Mouse (Mus musculus): Measurements from ENCODE around the gene A030005L19Rik. TPM values are rescaled to one million over a fixed set of nuclear protein-coding genes. Genes with fewer than 3 reads are reported as not detected.

The A030005L19Rik gene
- total RNA-seq, 1 experiment from 2014 or later: not detected

Other genes starting within 250 kb of the A030005L19Rik start
- 127 and 128 TPM in 2 replicates for gene Mff, start 188.4 kb upstream of the A030005L19Rik start, total RNA-seq (2017)
- not detected in 2 replicates for gene Tm4sf20, start 144.9 kb upstream of the A030005L19Rik start, total RNA-seq (2017)
- not detected in 2 replicates for gene Gm47791, start 142.1 kb upstream of the A030005L19Rik start, total RNA-seq (2017)
- 55.2 and 59.5 TPM in 2 replicates for gene Agfg1, start 73.8 kb upstream of the A030005L19Rik start, total RNA-seq (2017)
- not detected in 2 replicates for gene A030014E15Rik, start 11.6 kb downstream of the A030005L19Rik start, total RNA-seq (2017)
- gene Gm6217, start 18.1 kb downstream of the A030005L19Rik start, total RNA-seq (2017): not detected in 2 replicates
- not detected in 2 replicates for gene A030003K21Rik, start 30.1 kb downstream of the A030005L19Rik start, total RNA-seq (2017)
- gene Gm7544, start 42.7 kb downstream of the A030005L19Rik start, total RNA-seq (2017): not detected in 2 replicates
- not detected in 2 replicates for gene Gm47955, start 47.0 kb downstream of the A030005L19Rik start, total RNA-seq (2017)
- gene Gm47959, start 87.2 kb downstream of the A030005L19Rik start, total RNA-seq (2017): not detected in 2 replicates
- not detected in 2 replicates for gene Slc19a3, start 125.1 kb downstream of the A030005L19Rik start, total RNA-seq (2017)
- gene Krtap28-10, start 129.2 kb downstream of the A030005L19Rik start, total RNA-seq (2017): not detected in 2 replicates
- not detected in 2 replicates for gene Gm47969, start 131.6 kb downstream of the A030005L19Rik start, total RNA-seq (2017)
- not detected in 2 replicates for gene A030005K14Rik, start 146.1 kb downstream of the A030005L19Rik start, total RNA-seq (2017)
- gene Krtap28-13, start 147.6 kb downstream of the A030005L19Rik start, total RNA-seq (2017): not detected in 2 replicates
- gene Ccl20, start 203.4 kb downstream of the A030005L19Rik start, total RNA-seq (2017): not detected in 2 replicates
- gene Daw1, start 246.4 kb downstream of the A030005L19Rik start, total RNA-seq (2017): not detected in 2 replicates